Mouse (Mus musculus) neutrophil, adult 83 days (primary cell): Measurements from ENCODE around the gene Exoc3l4. TPM values are rescaled to one million over a fixed set of nuclear protein-coding genes. Genes with fewer than 3 reads are reported as not detected.

ENCODE experiments used
- total RNA-seq, 2 experiments: library from RNA; stranded (reverse); gene quantifications; one replicate each; pipeline ENCODE4 v1.2.4; 2023

Gene Exoc3l4
- 1 to 10 TPM in 1 of 2 experiments, not detected in 1; 1.2 TPM for total RNA-seq

GRCm38 (mm10) chr12:111416921-111417779 lies at the start of gene Exoc3l4:
TSS of gene Exoc3l4 (plus strand) at chr12:111417017.

GRCm38 (mm10) chr12:111377376-111377973 lies 39.3 kb upstream of the Exoc3l4 start, which contains the start of gene Cdc42bpb:
TSS of gene Cdc42bpb (minus strand) at chr12:111377718.

DNA sequence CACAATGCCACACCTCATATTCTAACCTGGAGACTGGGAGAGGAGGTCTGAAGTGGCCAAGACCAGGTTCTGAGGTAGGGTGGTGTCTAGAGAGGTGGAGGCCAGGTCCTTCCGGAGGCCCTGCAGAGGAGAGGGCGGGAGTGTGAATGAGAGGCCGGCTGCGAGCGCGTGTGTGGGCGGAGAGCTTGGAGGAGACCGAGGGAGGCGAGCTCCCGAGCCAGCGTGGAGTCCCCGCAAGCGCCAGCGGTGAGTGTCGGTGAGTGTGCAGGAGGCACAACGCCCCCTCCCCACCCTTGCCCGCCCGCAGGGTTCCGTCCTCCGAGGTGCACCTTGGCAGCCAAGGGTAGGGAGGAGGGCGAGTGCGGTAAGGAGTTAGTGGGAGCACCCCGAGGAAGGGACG lies 10.2 kb upstream of the Exoc3l4 start, which contains the start of gene Lbhd2:
Gene Lbhd2, plus strand, starts transcription at position 188 of the 400 bp plus-strand sequence.

DNA sequence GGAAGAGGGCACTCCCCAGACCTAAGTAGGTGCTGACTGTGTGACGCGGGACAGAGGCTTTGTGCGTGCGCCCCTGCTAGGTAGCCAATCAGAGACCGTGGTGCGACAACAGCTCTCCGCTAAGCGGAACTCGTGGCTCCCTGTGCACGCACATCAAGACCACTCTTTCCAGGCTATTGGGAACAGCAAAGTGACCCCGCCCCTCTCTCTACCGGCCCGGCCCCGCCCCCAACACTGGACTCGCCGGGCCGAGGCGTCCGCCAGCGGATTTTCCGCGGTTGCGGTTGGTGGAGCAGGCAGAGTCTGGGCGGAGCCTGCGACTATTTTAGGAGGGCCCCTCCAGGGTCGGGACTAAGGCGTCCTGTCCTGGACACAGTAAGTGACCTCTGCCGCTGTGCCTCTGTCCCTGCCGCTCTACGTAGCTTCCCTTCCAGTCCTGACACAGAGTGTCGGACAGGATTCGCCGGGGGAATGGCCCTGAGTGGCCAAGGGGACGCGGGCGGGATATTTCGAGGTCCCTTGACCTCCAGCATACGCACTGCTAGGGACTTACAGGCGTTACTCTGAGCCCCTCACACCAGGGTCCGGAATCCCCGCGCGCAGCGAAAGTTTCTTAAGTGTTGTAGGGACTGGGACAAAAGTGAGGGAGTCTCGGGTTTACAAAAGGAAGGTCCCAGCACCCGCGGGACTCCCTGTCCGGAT lies 25.6 kb downstream of the Exoc3l4 start, which contains the start of gene Tnfaip2:
Gene Tnfaip2, plus strand, starts transcription at position 161 of the 702 bp plus-strand sequence.

Other genes starting within 250 kb of the Exoc3l4 start
- under 1 TPM in 1 of 2 experiments, not detected in 1; 0.44 TPM for gene 4930595D18Rik, start 232.5 kb upstream of the Exoc3l4 start, total RNA-seq
- gene Amn, start 145.9 kb upstream of the Exoc3l4 start, total RNA-seq = not detected
- 10 to 100 TPM; 13.3 to 16.7 TPM for gene Cdc42bpb, start 39.3 kb upstream of the Exoc3l4 start, total RNA-seq
- not detected for gene Lbhd2, start 10.2 kb upstream of the Exoc3l4 start, total RNA-seq
- gene Tnfaip2, start 25.5 kb downstream of the Exoc3l4 start, total RNA-seq = 100 to 1,000 TPM; 263 to 283 TPM
- under 1 TPM in 1 of 2 experiments, not detected in 1; 0.77 TPM for gene Gm266, start 68.8 kb downstream of the Exoc3l4 start, total RNA-seq
- gene Eif5, start 121.0 kb downstream of the Exoc3l4 start, total RNA-seq = 100 to 1,000 TPM; 644 to 669 TPM
- 10 to 100 TPM; 51.1 to 56.3 TPM for gene Mark3, start 157.5 kb downstream of the Exoc3l4 start, total RNA-seq